Mouse (Mus musculus) heart, postnatal 0 days (tissue): ENCODE data around the gene B4galt1. TPM values are rescaled to one million over a fixed set of nuclear protein-coding genes. Genes with fewer than 3 reads are reported as not detected.

ENCODE experiments used
- ATAC-seq: fragments of 200-750 bp; cut with Nextera tagmentation; 2 replicates; pipeline ENCODE4 v1.8.0; 2017; ENCODE audit warnings: low read depth, moderate number of reproducible peaks, moderate library complexity; ENCODE audit not compliant: insufficient read depth
- DNase-seq: peaks from one replicate; pipeline ENCODE4 v3.0.0-alpha.2; 2016; ENCODE audit warnings: low spot score
- H3K27ac ChIP-seq: fragments of 300-500 bp; sonication (generic); 2 replicates; pipeline ENCODE4 v1.5.1; 2014; ENCODE audit warnings: low read depth, mild to moderate bottlenecking
- H3K27me3 ChIP-seq: fragments of 300-500 bp; sonication (generic); 2 replicates; pipeline ENCODE4 v1.6.1; 2014; ENCODE audit warnings: low read length, mixed read lengths; ENCODE audit not compliant: control insufficient read depth, insufficient read depth
- H3K36me3 ChIP-seq: fragments of 300-500 bp; sonication (generic); replicated peaks from 2 replicates; pipeline ENCODE4 v1.6.1; 2014; ENCODE audit warnings: low read length, mixed read lengths; ENCODE audit not compliant: control insufficient read depth, insufficient read depth
- H3K4me1 ChIP-seq: fragments of 300-500 bp; sonication (generic); 2 replicates; pipeline ENCODE4 v1.6.1; 2014; ENCODE audit warnings: antibody characterized with exemption; ENCODE audit not compliant: control insufficient read depth, insufficient read depth
- H3K4me2 ChIP-seq: fragments of 300-500 bp; sonication (generic); 2 replicates; pipeline ENCODE4 v1.6.1; 2014; ENCODE audit warnings: low read depth, mild to moderate bottlenecking, low read length, moderate library complexity
- H3K4me3 ChIP-seq: fragments of 300-500 bp; sonication (generic); 2 replicates; pipeline ENCODE4 v1.5.1; 2014; ENCODE audit warnings: low read depth, low read length
- H3K9ac ChIP-seq: fragments of 300-500 bp; sonication (generic); replicated peaks from 2 replicates; pipeline ENCODE4 v1.6.1; 2014; ENCODE audit warnings: low read depth, low read length, mixed read lengths
- H3K9me3 ChIP-seq: fragments of 300-500 bp; sonication (generic); replicated peaks from 2 replicates; pipeline ENCODE4 v1.6.1; 2016; ENCODE audit warnings: low read length; ENCODE audit not compliant: control insufficient read depth
- CTCF ChIP-seq: IDR thresholded peaks from 2 replicates; pipeline ENCODE4 v1.5.1; 2016; ENCODE audit warnings: antibody characterized with exemption, control low read depth, low read depth
- EP300 ChIP-seq: IDR thresholded peaks from 2 replicates; pipeline ENCODE4 v1.6.1; 2016; ENCODE audit warnings: antibody characterized with exemption, low read depth
- WGBS: fragments of 180-500 bp; shearing (Covaris S2); extraction: QIAGEN DNeasy Blood & Tissue Kit; methylation state at CpG from one replicate; pipeline ENCODE4 v1.1.7; 2014; 5-methylcytosine and 5-hydroxymethylcytosine counted together
- polyA plus RNA-seq: library from polyadenylated mRNA; unstranded; fragments of >200 nt; fragmentation: Nextera tagmentation; extraction: Ambion mirVana; gene quantifications from 2 replicates; pipeline ENCODE4 v1.2.1, GENCODE M21; 2015
- total RNA-seq: library from RNA; depleted of rRNA; stranded (reverse); fragments of >200 nt; gene quantifications from 2 replicates; pipeline ENCODE4 v1.2.3, GENCODE M21; 2014; ENCODE audit warnings: low replicate concordance

B4galt1 gene
- total and polyA plus RNA-seq, 2 experiments from 2014 or later = 49.6 to 125 TPM

- Histone ChIP-seq H3K9me3 (no peaks in the 10 kb centered on the region), H3K27ac (peak overlapping the region; percentile 97), H3K4me3 (peak overlapping the region; percentile 82), H3K4me1 (peaks cover 42% of the 10 kb centered on the region), H3K9ac (peak overlapping the region; percentile 89), H3K4me2 (peak overlapping the region; percentile 70), H3K36me3 (no peaks in the 10 kb centered on the region; the same call in 1 of the 2 replicates), H3K27me3 (no peaks in the 10 kb centered on the region)
- 0% methylated on average over 4 of the region's 4 CpGs for WGBS
- ATAC-seq (no peak; the same call in 1 of the 2 replicates), DNase-seq (peak; percentile 83)
- TF ChIP-seq CTCF (no peak), EP300 (no peak)
These were observed 2.0 kb downstream of the B4galt1 start for GRCm38 (mm10) chr4:40851763-40852248.

DNA sequence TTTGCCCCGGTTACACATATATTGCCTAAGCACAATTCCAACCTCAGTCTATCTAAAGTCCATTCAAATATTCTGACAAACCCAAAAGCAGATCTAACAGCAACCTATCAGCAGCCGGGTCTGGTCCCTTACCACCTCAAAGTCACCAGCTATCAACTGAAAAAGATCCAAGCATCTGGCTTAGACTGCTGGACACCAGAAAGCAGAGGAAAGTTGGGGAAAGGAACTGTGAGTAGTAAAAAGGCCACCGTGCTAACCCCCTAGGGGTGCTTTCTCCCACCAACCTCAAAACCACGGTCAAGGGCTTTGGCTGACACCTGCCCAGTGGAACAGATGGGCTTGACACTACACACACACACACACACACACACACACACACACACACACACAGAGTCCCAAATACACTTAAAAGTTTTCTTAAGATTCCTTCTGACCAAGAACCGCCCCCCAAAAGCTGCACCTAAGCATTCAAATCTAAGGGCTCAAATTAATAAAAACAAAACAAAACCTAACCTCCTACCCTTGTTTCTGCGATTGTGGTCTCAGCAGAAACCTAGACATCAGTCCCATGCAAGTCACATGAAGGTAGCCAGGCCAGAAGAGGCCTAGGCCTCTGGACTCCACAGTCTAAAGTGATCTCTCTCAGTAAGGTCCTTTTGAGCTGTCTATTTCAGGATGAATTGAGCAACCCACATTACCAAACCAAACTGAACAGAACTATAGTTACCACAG is 2.6 kb downstream of the B4galt1 start:
- H3K4me2 ChIP-seq = peak overlapping the region; percentile 70
- TF ChIP-seq EP300 (no peak), CTCF (no peak)
- H3K9me3 ChIP-seq = no peaks in the 10 kb centered on the region
- H3K9ac ChIP-seq = peak overlapping the region; percentile 89
- peaks cover 48% of the 10 kb centered on the region for H3K4me1 ChIP-seq
- ATAC-seq (no peak), DNase-seq (no peak)
- no peaks in the 10 kb centered on the region; the same call in 1 of the 2 replicates for H3K36me3 ChIP-seq
- H3K4me3 ChIP-seq = peak overlapping the region; percentile 82
- whole genome bisulfite sequencing = 25% methylated on average over 6 of the region's 6 CpGs
- no peaks in the 10 kb centered on the region for H3K27me3 ChIP-seq
- H3K27ac ChIP-seq = peak overlapping the region; percentile 97

GRCm38 (mm10) chr4:40850582-40850981 is 3.2 kb downstream of the B4galt1 start:
- TF ChIP-seq CTCF = no peak
- TF ChIP-seq EP300 = peak; percentile 56; the same call in 1 of the 2 replicates
- Histone ChIP-seq H3K9me3 (no peaks in the 10 kb centered on the region), H3K9ac (peak overlapping the region; percentile 89; the same call in 1 of the 2 replicates), H3K4me1 (peaks cover 54% of the 10 kb centered on the region), H3K4me2 (peak overlapping the region; percentile 70), H3K27me3 (no peaks in the 10 kb centered on the region), H3K4me3 (peak overlapping the region; percentile 82), H3K27ac (peak overlapping the region; percentile 97), H3K36me3 (no peaks in the 10 kb centered on the region; the same call in 1 of the 2 replicates)
- DNase-seq (no peak), ATAC-seq (no peak)
- WGBS = 7% methylated on average over 5 of the region's 5 CpGs

DNA sequence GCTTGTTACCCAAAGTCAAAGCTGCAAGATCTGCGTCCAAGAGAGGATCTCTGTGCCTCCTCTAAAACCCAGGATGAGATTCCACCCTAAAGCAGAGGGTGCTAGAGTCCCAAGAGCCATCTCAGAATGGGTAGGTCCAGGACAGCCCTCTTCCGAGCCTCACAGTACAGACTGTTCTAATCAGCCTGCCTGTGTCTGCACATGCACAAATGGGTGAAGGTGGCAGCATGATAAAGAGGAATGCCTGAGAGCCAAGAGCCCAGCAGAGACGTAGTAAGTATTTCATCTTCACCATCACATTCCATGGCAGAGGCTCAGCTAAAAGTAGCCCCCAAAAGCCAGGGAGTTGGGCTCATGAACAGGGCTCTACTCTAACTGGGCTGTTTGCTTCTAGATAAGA is 4.3 kb downstream of the B4galt1 start:
- Histone ChIP-seq H3K4me3 (no peak overlapping the region), H3K27me3 (no peaks in the 10 kb centered on the region), H3K9ac (no peak overlapping the region), H3K9me3 (no peaks in the 10 kb centered on the region), H3K27ac (peak overlapping the region; percentile 97), H3K4me1 (peaks cover 61% of the 10 kb centered on the region), H3K36me3 (no peaks in the 10 kb centered on the region; the same call in 1 of the 2 replicates), H3K4me2 (peak overlapping the region; percentile 70)
- 27% methylated on average over 3 of the region's 3 CpGs for WGBS
- DNase-seq (no peak), ATAC-seq (no peak)
- TF ChIP-seq CTCF = no peak
- TF ChIP-seq EP300 = no peak

- Histone ChIP-seq H3K36me3 (no peaks in the 10 kb centered on the region; the same call in 1 of the 2 replicates), H3K9ac (no peak overlapping the region), H3K9me3 (no peaks in the 10 kb centered on the region), H3K4me1 (peaks cover 73% of the 10 kb centered on the region), H3K27me3 (no peaks in the 10 kb centered on the region), H3K4me3 (no peak overlapping the region), H3K27ac (peak overlapping the region; percentile 97), H3K4me2 (no peak overlapping the region; the same call in 1 of the 2 replicates)
- ATAC-seq (no peak), DNase-seq (no peak)
- 81% methylated on average over 8 of the region's 8 CpGs for WGBS
- no peak for TF ChIP-seq CTCF
These were observed 5.6 kb downstream of the B4galt1 start for GRCm38 (mm10) chr4:40848246-40848645.
